Mouse (Mus musculus) lung, postnatal 36 days (tissue): ENCODE measurements at regions not wholly inside any gene's neighbourhood (a gene's known extent, or its start where the extent isn't known, plus 50 kb on each side); places are given as distances from the start of the nearest gene placed in this dataset.

ENCODE experiments used
- DNase-seq: peaks from one replicate; pipeline ENCODE4 v3.0.0; 2022; ENCODE audit warnings: mixed read lengths

- no peak for DNase-seq
Measured at GRCm38 (mm10) chrX:13014051-13014450, 57.2 kb upstream of the Usp9x start.

GRCm38 (mm10) chrX:13013086-13013485 lies 58.2 kb upstream of the Usp9x start:
- DNase-seq, result no peak

GRCm38 (mm10) chrX:12990777-12991176 lies 80.5 kb upstream of the Usp9x start:
- no peak for DNase-seq

- DNase-seq, result no peak
Measured at GRCm38 (mm10) chrX:12977676-12978075, 93.6 kb upstream of the Usp9x start.

GRCm38 (mm10) chrX:12968979-12969746 lies 102.1 kb upstream of the Usp9x start:
- peak; percentile 7 for DNase-seq

- no peak for DNase-seq
Measured at GRCm38 (mm10) chrX:12959467-12960314, 111.6 kb upstream of the Usp9x start.

- DNase-seq, result no peak
Measured at GRCm38 (mm10) chrX:12958873-12959272, 112.4 kb upstream of the Usp9x start.

GRCm38 (mm10) chrX:12950928-12951660 lies 120.2 kb upstream of the Usp9x start:
- peak; percentile 10 for DNase-seq

- DNase-seq, result no peak
Measured at GRCm38 (mm10) chrX:12942451-12942850, 128.8 kb upstream of the Usp9x start.

GRCm38 (mm10) chrX:12936406-12937172 lies 134.7 kb upstream of the Usp9x start:
- DNase-seq, result peak; percentile 40

- DNase-seq, result no peak
Measured at GRCm38 (mm10) chrX:12933294-12933807, 137.9 kb upstream of the Usp9x start.

GRCm38 (mm10) chrX:12930242-12930641 lies 141.1 kb upstream of the Usp9x start:
- no peak for DNase-seq

- DNase-seq, result no peak
Measured at GRCm38 (mm10) chrX:12927797-12928589, 143.3 kb upstream of the Usp9x start.

GRCm38 (mm10) chrX:12924705-12925644 lies 146.3 kb upstream of the Usp9x start:
- no peak for DNase-seq

- no peak for DNase-seq
Measured at GRCm38 (mm10) chrX:12919576-12919975, 151.7 kb upstream of the Usp9x start.

GRCm38 (mm10) chrX:12917105-12917504 lies 154.2 kb upstream of the Usp9x start:
- DNase-seq, result peak; percentile 61

GRCm38 (mm10) chrX:12916684-12917083 lies 154.6 kb upstream of the Usp9x start:
- no peak for DNase-seq

- DNase-seq, result no peak
Measured at GRCm38 (mm10) chrX:12900256-12900655, 138.4 kb upstream of the Med14 start.

GRCm38 (mm10) chrX:12891468-12891867 lies 129.6 kb upstream of the Med14 start:
- DNase-seq, result peak; percentile 26

- no peak for DNase-seq
Measured at GRCm38 (mm10) chrX:12889482-12889808, 127.6 kb upstream of the Med14 start.
